Mouse (Mus musculus) liver, adult 2 months (tissue): ENCODE measurements around the gene Igflr1.

ENCODE experiments used
- CTCF ChIP-seq: fragments of 200-500 bp; IDR thresholded peaks from 2 replicates; pipeline ENCODE4 v1.5.1; 2011; ENCODE audit warnings: low read depth, low read length, control low read depth
- POLR2A ChIP-seq: fragments of 200-500 bp; IDR thresholded peaks from 2 replicates; pipeline ENCODE4 v1.6.1; 2011; ENCODE audit warnings: low read length, control low read depth; ENCODE audit not compliant: insufficient read depth; ENCODE audit errors: extremely low read depth

- no peak for TF ChIP-seq CTCF
- TF ChIP-seq POLR2A: no peak
Observed at GRCm38 (mm10) chr7:30526399-30526798, 38.8 kb upstream of the Igflr1 start.
